Mouse (Mus musculus): ENCODE data around the gene Cdk11b. TPM values are rescaled to one million over a fixed set of nuclear protein-coding genes. Genes with fewer than 3 reads are reported as not detected.

Gene Cdk11b
- total RNA-seq, 1 experiment from 2014 or later: 66.1 TPM

Other genes with a start within 250 kb of the Cdk11b start
- gene Gabrd, start 226.7 kb upstream of the Cdk11b start, total RNA-seq (2017): 0.05 TPM in 1 of 2 replicates, not detected in the other
- 0.23 and 0.29 TPM in 2 replicates for gene Cfap74, start 215.7 kb upstream of the Cdk11b start, total RNA-seq (2017)
- not detected in 2 replicates for gene Tmem52, start 155.7 kb upstream of the Cdk11b start, total RNA-seq (2017)
- 174 and 208 TPM in 2 replicates for gene Gnb1, start 133.5 kb upstream of the Cdk11b start, total RNA-seq (2017)
- gene Nadk, start 62.5 kb upstream of the Cdk11b start, total RNA-seq (2017): 50.8 and 57.0 TPM in 2 replicates
- 14.2 and 15.8 TPM in 2 replicates for gene Slc35e2, start 23.4 kb upstream of the Cdk11b start, total RNA-seq (2017)
- not detected in 2 replicates for gene Gm10563, start 20.6 kb downstream of the Cdk11b start, total RNA-seq (2017)
- gene Mmp23, start 28.5 kb downstream of the Cdk11b start, total RNA-seq (2017): 0.91 TPM in 1 of 2 replicates, not detected in the other
- 18.9 and 21.1 TPM in 2 replicates for gene Mib2, start 44.3 kb downstream of the Cdk11b start, total RNA-seq (2017)
- gene Fndc10, start 69.5 kb downstream of the Cdk11b start, total RNA-seq (2017): 2.9 and 3.2 TPM in 2 replicates
- 73.2 and 108 TPM in 2 replicates for gene Ssu72, start 79.9 kb downstream of the Cdk11b start, total RNA-seq (2017)
- gene Tmem240, start 109.9 kb downstream of the Cdk11b start, total RNA-seq (2017): 0.29 TPM in 1 of 2 replicates, not detected in the other
- gene Atad3a, start 136.2 kb downstream of the Cdk11b start, total RNA-seq (2017): 77.0 and 120 TPM in 2 replicates
- 0.27 and 0.29 TPM in 2 replicates for gene Vwa1, start 149.8 kb downstream of the Cdk11b start, total RNA-seq (2017)
- gene Tmem88b, start 161.0 kb downstream of the Cdk11b start, total RNA-seq (2017): not detected in 2 replicates
- gene Ankrd65, start 165.6 kb downstream of the Cdk11b start, total RNA-seq (2017): not detected in 2 replicates
- 55.4 and 70.3 TPM in 2 replicates for gene Mrpl20, start 178.0 kb downstream of the Cdk11b start, total RNA-seq (2017)
- gene Ccnl2, start 187.6 kb downstream of the Cdk11b start, total RNA-seq (2017): 83.7 and 89.3 TPM in 2 replicates
- gene Aurkaip1, start 206.4 kb downstream of the Cdk11b start, total RNA-seq (2017): 89.9 and 123 TPM in 2 replicates
- not detected in 2 replicates for gene Mxra8, start 214.8 kb downstream of the Cdk11b start, total RNA-seq (2017)
- 9.2 and 11.4 TPM in 2 replicates for gene Dvl1, start 222.5 kb downstream of the Cdk11b start, total RNA-seq (2017)
- 0.09 TPM in 1 of 2 replicates, not detected in the other for gene Tas1r3, start 238.5 kb downstream of the Cdk11b start, total RNA-seq (2017)
- gene Cptp, start 244.6 kb downstream of the Cdk11b start, total RNA-seq (2017): 9.2 and 10.2 TPM in 2 replicates
- 17.5 and 25.1 TPM in 2 replicates for gene Ints11, start 244.7 kb downstream of the Cdk11b start, total RNA-seq (2017)

All from common myeloid progenitor, adult 5-6 weeks (primary cell).